Mouse (Mus musculus): ENCODE measurements around the gene Samhd1.
"Not testable (repeated sequence)": the region's sequence is repeated elsewhere in the genome, so short reads cannot be mapped to it uniquely, and the experiment has no call there.

Samhd1 gene

DNA sequence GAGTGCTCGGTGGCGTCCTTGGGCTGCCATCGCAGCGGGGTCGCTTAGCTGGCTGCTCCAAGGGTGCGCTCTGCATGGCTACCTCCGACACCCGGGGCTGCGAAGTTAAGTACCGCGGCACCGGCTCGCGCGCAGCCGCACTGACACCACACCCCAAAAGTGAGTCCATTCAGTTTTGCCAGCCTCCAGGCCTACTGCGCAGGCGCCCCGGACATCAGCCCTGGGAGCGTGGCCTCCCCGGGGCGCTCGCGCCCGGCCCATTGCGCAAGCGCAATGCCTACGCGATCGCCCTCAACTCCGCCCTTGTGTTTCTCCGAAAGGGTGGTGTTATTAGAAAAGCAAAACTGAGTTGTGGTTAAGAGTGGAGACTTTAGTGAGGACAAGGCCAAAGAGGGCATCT, at the start of gene Samhd1:
Gene Samhd1, minus strand, starts transcription at position 252 of the 400 bp plus-strand sequence.
- DNase-seq, result peak; percentile 81

- DNase-seq, result no peak
Measured at GRCm38 (mm10) chr2:157178167-157178566, 43.1 kb upstream of the Samhd1 start.

DNA sequence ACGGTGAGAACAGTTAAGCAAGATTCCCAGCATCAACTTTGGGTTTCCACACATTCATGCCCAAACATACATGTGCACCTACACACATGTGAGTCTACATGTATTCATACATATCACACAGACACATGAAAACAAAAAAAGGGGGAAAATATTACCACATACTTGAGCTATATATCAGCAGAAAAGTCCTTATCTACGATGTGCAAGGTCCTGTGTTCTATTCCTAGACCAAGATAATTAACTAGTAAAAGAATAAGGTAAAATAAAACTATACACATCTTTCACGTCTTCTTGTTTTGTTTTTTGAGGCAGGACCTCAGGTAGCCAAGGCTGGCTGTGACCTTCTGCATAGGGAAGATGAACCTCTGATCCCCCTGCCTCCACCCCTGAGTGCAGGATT, 41.2 kb upstream of the Samhd1 start:
- no peak for DNase-seq

DNA sequence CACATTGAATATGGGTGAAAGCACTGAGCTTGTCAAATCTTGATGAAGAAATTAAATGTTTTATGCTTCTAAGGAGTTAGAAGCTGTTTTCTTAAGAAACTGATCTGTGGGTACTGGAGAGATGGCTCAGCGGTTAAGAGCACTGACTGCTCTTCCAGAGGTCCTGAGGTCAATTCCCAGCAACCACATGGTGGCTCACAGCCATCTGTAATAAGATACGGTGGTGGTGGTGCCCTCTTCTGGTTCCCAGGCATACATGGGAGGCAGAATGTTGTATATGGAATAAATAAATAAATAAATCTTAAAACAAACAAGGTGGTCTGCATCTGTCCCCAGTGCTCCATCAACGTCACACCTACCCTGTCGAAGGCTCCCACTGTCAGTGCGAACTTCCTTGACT, 39.4 kb upstream of the Samhd1 start:
- DNase-seq, result no peak

DNA sequence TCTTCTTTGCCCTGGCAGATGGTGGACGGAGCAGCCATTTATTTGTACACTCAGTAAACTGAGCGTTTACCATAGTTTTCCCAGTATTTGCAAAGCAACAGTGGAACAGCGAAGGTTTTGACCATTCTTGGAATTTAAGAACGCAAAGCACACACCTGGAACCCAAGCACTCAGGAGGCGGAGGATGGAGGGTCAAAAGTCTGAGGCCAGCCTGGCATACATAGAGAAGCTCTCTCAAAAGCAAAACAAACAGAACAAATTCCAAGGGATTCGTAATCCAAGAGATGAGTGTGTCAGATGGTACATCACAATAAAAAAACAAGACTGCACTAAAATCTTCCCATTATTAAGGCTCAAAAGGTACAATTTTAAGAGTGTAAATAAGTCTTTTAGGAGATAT, 38.5 kb upstream of the Samhd1 start:
- DNase-seq, result no peak

GRCm38 (mm10) chr2:157172984-157173383, 37.9 kb upstream of the Samhd1 start:
- no peak for DNase-seq

GRCm38 (mm10) chr2:157170626-157171025, 35.6 kb upstream of the Samhd1 start:
- no peak for DNase-seq

GRCm38 (mm10) chr2:157170166-157170565, 35.1 kb upstream of the Samhd1 start:
- DNase-seq, result peak; percentile 6

- no peak for DNase-seq
Measured at GRCm38 (mm10) chr2:157166371-157167080, 31.5 kb upstream of the Samhd1 start.

- DNase-seq, result not testable (repeated sequence)
Measured at GRCm38 (mm10) chr2:157165312-157166224, 30.5 kb upstream of the Samhd1 start.

DNA sequence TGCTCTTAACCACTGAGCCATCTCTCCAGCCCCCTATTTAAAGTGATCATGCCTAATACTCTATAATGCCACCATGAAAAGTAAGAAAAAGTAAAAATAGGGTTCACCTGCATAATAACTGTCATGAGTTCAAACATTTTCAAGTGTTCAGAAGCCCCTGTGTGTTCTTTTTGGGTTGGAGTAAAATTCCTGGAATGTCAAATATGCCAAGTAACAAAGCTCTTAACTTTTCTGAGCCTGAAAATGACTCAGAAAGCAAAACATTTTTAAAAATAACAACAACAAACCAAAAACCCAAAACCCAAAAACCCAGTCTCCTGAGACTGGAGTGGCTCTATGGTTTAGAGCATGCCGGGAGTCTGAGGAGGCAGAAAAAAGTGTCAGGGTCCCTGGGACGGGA, 29.0 kb upstream of the Samhd1 start:
- no peak for DNase-seq

DNA sequence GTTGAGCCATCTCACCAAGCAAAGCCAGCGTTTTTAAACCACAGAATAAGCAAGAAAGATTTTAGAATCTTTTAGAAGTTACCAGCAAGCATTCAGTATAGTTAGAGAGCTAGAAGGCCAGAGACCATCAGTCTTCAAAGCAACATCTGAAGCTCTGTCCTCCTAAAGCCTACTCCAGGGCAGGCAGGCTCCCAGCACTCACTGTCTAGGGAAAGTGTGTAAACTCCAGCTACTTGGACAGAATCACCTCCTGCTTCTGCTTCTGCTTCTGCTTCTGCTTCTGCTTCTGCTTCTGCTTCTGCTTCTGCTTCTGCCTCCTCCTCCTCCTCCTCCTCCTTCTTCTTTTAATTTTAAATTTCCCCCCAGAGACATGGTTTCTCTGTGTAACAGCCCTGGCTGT, 21.0 kb upstream of the Samhd1 start:
- no peak for DNase-seq

DNA sequence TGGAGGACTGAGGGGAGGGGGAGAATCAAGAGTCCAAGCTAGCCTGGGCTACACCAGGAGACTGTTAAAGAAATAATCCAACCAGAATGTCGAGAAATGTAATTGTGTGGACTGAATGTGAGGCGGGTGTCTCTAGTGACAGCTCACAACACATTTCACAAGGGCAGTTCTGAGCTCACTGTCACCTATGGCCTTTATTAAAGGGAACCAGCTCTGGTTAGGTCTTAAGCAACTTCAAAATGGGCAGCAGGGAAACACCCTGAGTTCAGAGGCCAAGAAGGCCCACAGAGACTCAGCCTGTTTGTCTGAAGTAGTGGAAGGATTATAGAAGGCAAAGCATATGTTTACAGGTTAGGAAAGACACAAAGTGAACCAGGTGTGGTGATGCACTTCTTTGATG, 18.2 kb upstream of the Samhd1 start:
- no peak for DNase-seq

DNA sequence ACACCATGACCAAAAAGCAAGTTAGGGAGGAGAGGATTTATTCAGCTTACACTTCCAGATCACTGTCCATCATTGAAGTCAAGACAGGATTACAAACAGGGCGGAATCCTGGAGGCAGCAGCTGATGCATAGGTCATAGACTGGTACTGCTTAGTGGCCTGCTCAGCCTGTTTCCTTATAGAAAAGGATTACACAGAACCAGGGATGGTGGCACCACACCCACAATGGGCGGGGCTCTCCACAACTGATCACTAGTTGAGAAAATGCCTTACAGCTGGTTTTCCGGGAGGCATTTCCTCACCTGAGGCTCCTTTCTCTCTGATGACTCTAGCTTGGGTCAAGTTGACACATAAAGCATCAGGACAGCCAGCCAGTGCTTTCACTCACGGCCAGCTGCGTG, 13.4 kb upstream of the Samhd1 start:
- DNase-seq, result no peak

DNA sequence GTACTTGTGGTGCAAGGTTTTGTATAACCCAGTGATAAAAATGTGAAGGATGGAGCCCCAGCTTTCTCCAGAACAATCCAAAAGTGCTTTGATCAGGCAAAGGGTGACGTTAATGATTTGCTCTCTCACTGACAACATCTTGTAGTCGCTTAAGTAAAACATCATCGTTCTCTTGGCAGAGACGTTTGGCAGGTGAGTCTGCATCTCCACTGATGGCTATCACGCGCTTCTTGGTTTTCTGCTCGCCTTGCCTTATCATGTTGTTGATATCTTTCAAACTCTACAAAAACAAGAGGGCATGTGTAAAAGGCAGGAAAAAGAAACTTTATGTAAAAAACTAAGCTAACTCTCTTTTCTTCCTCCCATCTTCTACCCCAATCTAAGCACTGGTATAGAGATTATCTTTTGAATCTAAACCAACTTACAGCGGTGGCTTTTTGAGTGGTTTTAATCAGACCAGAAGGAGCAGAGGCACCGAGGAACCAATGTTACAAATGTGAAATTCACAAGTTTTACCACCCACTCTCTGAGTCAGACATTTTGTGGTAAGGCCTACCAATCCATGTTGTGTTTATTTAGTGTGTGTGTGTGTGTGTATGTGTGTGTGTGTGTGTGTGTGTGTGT, 12.4 kb upstream of the Samhd1 start:
- no peak for DNase-seq

GRCm38 (mm10) chr2:157145173-157145572, 10.1 kb upstream of the Samhd1 start:
- no peak for DNase-seq

- no peak for DNase-seq
Measured at GRCm38 (mm10) chr2:157144132-157144531, 9.1 kb upstream of the Samhd1 start.

- DNase-seq, result no peak
Measured at GRCm38 (mm10) chr2:157141962-157142361, 6.9 kb upstream of the Samhd1 start.

DNA sequence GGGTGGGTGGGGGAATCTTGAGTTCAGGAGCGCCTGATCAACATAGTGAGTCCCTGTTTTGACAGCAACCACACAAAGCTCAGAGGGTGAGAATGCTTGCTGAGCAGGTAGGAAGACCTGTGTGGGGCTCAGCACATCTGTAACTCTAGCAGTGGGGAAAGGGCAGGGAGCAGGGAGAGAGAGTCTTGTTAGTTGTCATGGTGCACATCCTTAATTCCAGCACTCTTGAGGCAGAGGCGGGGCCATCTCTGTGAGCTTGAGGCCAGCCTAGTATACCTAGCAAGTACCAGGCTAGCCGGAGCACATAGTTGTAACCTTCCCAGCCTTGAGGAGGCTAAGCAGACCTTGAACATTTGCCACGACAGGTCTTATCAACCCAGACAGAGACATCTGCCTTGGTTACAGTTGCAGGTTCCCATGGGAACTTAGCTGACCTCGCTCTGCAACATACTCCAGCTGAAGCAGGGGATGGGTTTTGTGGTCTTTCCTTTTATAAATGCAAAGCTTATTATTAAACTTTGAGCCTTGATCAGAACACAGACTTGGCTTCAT, 4.3 kb upstream of the Samhd1 start:
- no peak for DNase-seq

GRCm38 (mm10) chr2:157138808-157139207, 3.7 kb upstream of the Samhd1 start:
- DNase-seq, result no peak

- DNase-seq, result no peak
Measured at GRCm38 (mm10) chr2:157137959-157138731, 3.1 kb upstream of the Samhd1 start.

DNA sequence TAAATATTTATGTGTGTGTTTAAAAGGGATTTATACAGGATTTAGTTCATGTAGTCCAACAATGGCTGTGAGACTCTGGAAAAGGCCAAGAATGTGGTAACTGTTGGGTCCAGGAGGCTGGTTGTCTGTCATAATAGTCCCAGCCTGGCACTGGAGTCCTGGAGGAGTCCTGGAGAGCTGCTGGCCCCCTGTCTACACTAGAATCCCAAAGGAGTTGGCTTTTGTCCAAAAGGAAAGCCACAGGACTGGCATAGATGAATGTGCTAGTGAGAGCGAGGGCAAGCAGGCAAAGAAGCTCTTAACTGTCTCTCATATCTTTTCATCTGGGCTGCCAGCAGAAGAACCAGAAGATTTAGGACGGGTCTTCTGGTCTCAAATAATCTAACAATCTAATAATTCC, 1.6 kb upstream of the Samhd1 start:
- DNase-seq, result no peak

DNA sequence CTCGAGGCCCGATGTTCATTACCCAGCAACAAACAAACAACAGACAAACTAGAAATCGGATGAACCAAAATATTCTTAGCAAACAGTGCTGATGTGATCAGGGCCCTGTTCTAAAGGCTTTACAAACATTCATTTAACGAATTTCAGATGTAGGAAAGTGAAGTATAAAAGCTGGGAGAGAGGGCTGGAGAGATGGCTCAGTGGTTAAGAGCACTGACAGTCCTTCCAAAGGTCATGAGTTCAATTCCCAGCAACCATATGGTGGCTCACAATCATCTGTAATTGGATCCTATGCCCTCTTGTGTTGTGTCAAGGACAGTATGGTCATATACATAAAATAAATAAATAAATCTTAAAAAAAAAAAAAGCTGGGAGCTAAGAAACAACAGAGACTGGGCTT, 1.1 kb upstream of the Samhd1 start:
- DNase-seq, result no peak

Measured in right cerebral cortex, postnatal 4 days (tissue).